Mouse (Mus musculus) embryonic facial prominence, embryonic 11.5 days (tissue): ENCODE measurements at regions not wholly inside any gene's neighbourhood (a gene's known extent, or its start where the extent isn't known, plus 50 kb on each side); places are given as distances from the start of the nearest gene placed in this dataset.
"Not testable (repeated sequence)": the region's sequence is repeated elsewhere in the genome, so short reads cannot be mapped to it uniquely, and the experiment has no call there.

Experiments used
- ATAC-seq: fragments of 200-750 bp; cut with Nextera tagmentation; replicated peaks from 2 replicates; pipeline ENCODE4 v1.8.0; 2017; ENCODE audit warnings: low read depth; ENCODE audit not compliant: insufficient number of reproducible peaks, low FRiP score, low TSS enrichment
- DNase-seq: peaks from one replicate; pipeline ENCODE4 v3.0.0-alpha.2; 2015; ENCODE audit warnings: low spot score
- H3K27ac ChIP-seq: fragments of 300-500 bp; sonication (generic); replicated peaks from 2 replicates; pipeline ENCODE4 v1.5.1; 2014; ENCODE audit warnings: mild to moderate bottlenecking, low read depth, low read length, control low read depth
- H3K27me3 ChIP-seq: fragments of 300-500 bp; sonication (generic); 2 replicates; pipeline ENCODE4 v1.6.1; 2014; ENCODE audit warnings: mild to moderate bottlenecking, low read length, moderate library complexity, mixed read lengths; ENCODE audit not compliant: control insufficient read depth, insufficient read depth
- H3K36me3 ChIP-seq: fragments of 300-500 bp; sonication (generic); replicated peaks from 2 replicates; pipeline ENCODE4 v1.6.1; 2014; ENCODE audit warnings: low read depth, mild to moderate bottlenecking, low read length, moderate library complexity, mixed read lengths; ENCODE audit not compliant: control insufficient read depth, insufficient read depth
- H3K4me1 ChIP-seq: fragments of 300-500 bp; sonication (generic); 2 replicates; pipeline ENCODE4 v1.6.1; 2014; ENCODE audit warnings: low read length, mixed read lengths; ENCODE audit not compliant: control insufficient read depth, insufficient read depth
- H3K4me2 ChIP-seq: fragments of 300-500 bp; sonication (generic); 2 replicates; pipeline ENCODE4 v1.6.1; 2014; ENCODE audit warnings: low read depth, mild to moderate bottlenecking, control low read depth, low read length, moderate library complexity
- H3K4me3 ChIP-seq: fragments of 300-500 bp; sonication (generic); 2 replicates; pipeline ENCODE4 v1.5.1; 2014; ENCODE audit warnings: low read depth, low read length, control low read depth
- H3K9ac ChIP-seq: fragments of 300-500 bp; sonication (generic); replicated peaks from 2 replicates; pipeline ENCODE4 v1.6.1; 2014; ENCODE audit warnings: mild to moderate bottlenecking, control low read depth, low read length
- H3K9me3 ChIP-seq: fragments of 300-500 bp; sonication (generic); replicated peaks from 2 replicates; pipeline ENCODE4 v1.6.1; 2016; ENCODE audit warnings: mild to moderate bottlenecking, low read length, inconsistent platforms, mixed read lengths; ENCODE audit not compliant: control insufficient read depth
- WGBS: fragments of 180-500 bp; shearing (Covaris S2); extraction: QIAGEN DNeasy Blood & Tissue Kit; methylation state at CpG from one replicate; pipeline ENCODE4 v1.1.7; 2014; 5-methylcytosine and 5-hydroxymethylcytosine counted together

- ATAC-seq (no peak), DNase-seq (peak; percentile 40)
- no peaks in the 10 kb centered on the region for H3K9me3 ChIP-seq
- H3K27ac ChIP-seq = no peak overlapping the region
- 25% methylated on average over 4 of the region's 4 CpGs for WGBS
- H3K4me3 ChIP-seq = no peak overlapping the region
- H3K36me3 ChIP-seq = no peaks in the 10 kb centered on the region
- H3K9ac ChIP-seq = no peak overlapping the region
- H3K4me1 ChIP-seq = no peaks in the 10 kb centered on the region
- no peak overlapping the region for H3K4me2 ChIP-seq
- H3K27me3 ChIP-seq = no peaks in the 10 kb centered on the region
These were observed 55.6 kb downstream of the Mup20 start for GRCm38 (mm10) chr4:61998366-61998765.

- H3K9me3 ChIP-seq, H3K27me3 ChIP-seq, H3K27ac ChIP-seq, DNase-seq, H3K36me3 ChIP-seq, H3K4me2 ChIP-seq, H3K9ac ChIP-seq, ATAC-seq, H3K4me1 ChIP-seq, H3K4me3 ChIP-seq: not testable (repeated sequence)
These were observed 64.0 kb downstream of the Mup20 start for GRCm38 (mm10) chr4:61989941-61990340.

GRCm38 (mm10) chr4:61976159-61976558 lies 77.8 kb downstream of the Mup20 start:
- H3K4me3 ChIP-seq = no peak overlapping the region

GRCm38 (mm10) chr4:61973236-61973635 lies 80.7 kb downstream of the Mup20 start:
- Histone ChIP-seq H3K27me3 (no peaks in the 10 kb centered on the region), H3K36me3 (no peaks in the 10 kb centered on the region), H3K4me3 (no peak overlapping the region), H3K4me2 (no peak overlapping the region), H3K9me3 (no peaks in the 10 kb centered on the region), H3K4me1 (no peaks in the 10 kb centered on the region), H3K9ac (no peak overlapping the region), H3K27ac (no peak overlapping the region)
- WGBS = 63% methylated on average over 2 of the region's 2 CpGs
- peak; percentile 26 for DNase-seq
- no peak for ATAC-seq

More at GRCm38 (mm10) chr4:61976159-61976558, 77.8 kb downstream of the Mup20 start:
- WGBS = 93% methylated on average over 7 of the region's 7 CpGs
- Histone ChIP-seq H3K36me3 (no peaks in the 10 kb centered on the region), H3K9ac (no peak overlapping the region), H3K9me3 (no peaks in the 10 kb centered on the region), H3K4me2 (no peak overlapping the region), H3K27ac (no peak overlapping the region), H3K4me1 (no peaks in the 10 kb centered on the region), H3K27me3 (no peaks in the 10 kb centered on the region)
- ATAC-seq (no peak), DNase-seq (no peak)

GRCm38 (mm10) chr4:61969691-61970090 lies 84.3 kb downstream of the Mup20 start:
- Histone ChIP-seq H3K4me1 (no peaks in the 10 kb centered on the region), H3K27me3 (no peaks in the 10 kb centered on the region), H3K36me3 (no peaks in the 10 kb centered on the region), H3K4me2 (no peak overlapping the region), H3K9me3 (no peaks in the 10 kb centered on the region), H3K4me3 (no peak overlapping the region), H3K9ac (no peak overlapping the region), H3K27ac (no peak overlapping the region)
- DNase-seq (no peak), ATAC-seq (no peak)
- WGBS = 71% methylated on average over 1 of the region's 1 CpGs

GRCm38 (mm10) chr4:61967674-61968073 lies 86.3 kb downstream of the Mup20 start:
- DNase-seq, H3K36me3 ChIP-seq, H3K4me1 ChIP-seq, H3K9ac ChIP-seq, ATAC-seq, H3K27me3 ChIP-seq, H3K9me3 ChIP-seq, H3K4me3 ChIP-seq, H3K27ac ChIP-seq, H3K4me2 ChIP-seq: not testable (repeated sequence)
- whole genome bisulfite sequencing = 90% methylated on average over 6 of the region's 6 CpGs

- H3K27me3 ChIP-seq = no peaks in the 10 kb centered on the region
- no peaks in the 10 kb centered on the region for H3K36me3 ChIP-seq
- H3K9ac ChIP-seq = no peak overlapping the region
- no peaks in the 10 kb centered on the region for H3K4me1 ChIP-seq
- no peak overlapping the region for H3K27ac ChIP-seq
- no peaks in the 10 kb centered on the region for H3K9me3 ChIP-seq
- no peak overlapping the region for H3K4me3 ChIP-seq
- DNase-seq (no peak), ATAC-seq (no peak)
- H3K4me2 ChIP-seq = no peak overlapping the region
These were observed 91.6 kb downstream of the Mup20 start for GRCm38 (mm10) chr4:61962315-61962714.
